8 mouse cellular contexts compared by ENCODE assay signal in genomic region chr7:4501558-4502397, GRCm38 (mm10). TPM values are rescaled to one million over a fixed set of nuclear protein-coding genes. Genes with fewer than 3 reads are reported as not detected.
DNase-seq lines count a peak whose midpoint lies in the region; ATAC-seq and TF ChIP-seq lines count a peak whose summit lies in the region.

TSS of gene Ppp1r12c (minus strand) at chr7:4501680.

- H3K27ac ChIP-seq in CH12.LX (ENCODE audit: insufficient read depth, low read depth): peak within 1 kb of the TSS; percentile 85
- peak within 1 kb of the TSS; percentile 81 for H3K27ac ChIP-seq in forebrain, embryonic 13.5 days
- H3K27ac ChIP-seq in liver, postnatal 0 days (ENCODE audit: low read depth): peak within 1 kb of the TSS; percentile 85
- peak within 1 kb of the TSS; percentile 89 for H3K27ac ChIP-seq in neural tube, embryonic 14.5 days (ENCODE audit: low read depth, low read length)

- peak; percentile 96 for ATAC-seq in forebrain, embryonic 13.5 days
- peak; percentile 94 for ATAC-seq in liver, postnatal 0 days
- peak; percentile 92 for ATAC-seq in neural tube, embryonic 14.5 days (ENCODE audit: low read depth)

- peak within 1 kb of the TSS; percentile 74 to 99 (median 99) for H3K4me3 ChIP-seq in CH12.LX (replicated peaks in 1 of 3; ENCODE audit: low read depth in 2 of 3, low read length in 2 of 3, poor library complexity in 1 of 3)
- peak within 1 kb of the TSS; percentile 77 for H3K4me3 ChIP-seq in forebrain, embryonic 13.5 days
- peak within 1 kb of the TSS; percentile 71 for H3K4me3 ChIP-seq in liver, postnatal 0 days (ENCODE audit: low read depth, low read length)
- peak within 1 kb of the TSS; percentile 76 for H3K4me3 ChIP-seq in neural tube, embryonic 14.5 days (ENCODE audit: low read depth, low read length)

- H3K9ac ChIP-seq in CH12.LX (ENCODE audit: insufficient read depth, low read depth): peak within 1 kb of the TSS; percentile 94
- peak within 1 kb of the TSS; percentile 95 for H3K9ac ChIP-seq in forebrain, embryonic 13.5 days
- H3K9ac ChIP-seq in liver, postnatal 0 days (replicated peaks): peak within 1 kb of the TSS; percentile 91
- peak within 1 kb of the TSS; percentile 95 for H3K9ac ChIP-seq in neural tube, embryonic 14.5 days (replicated peaks; ENCODE audit: low read depth, low read length)

- no peaks in the 10 kb centered on the region for H3K27me3 ChIP-seq in CH12.LX (replicated peaks)
- H3K27me3 ChIP-seq in forebrain, embryonic 13.5 days: no peaks in the 10 kb centered on the region
- H3K27me3 ChIP-seq in liver, postnatal 0 days (ENCODE audit: insufficient read depth, low read length): no peaks in the 10 kb centered on the region
- H3K27me3 ChIP-seq in neural tube, embryonic 14.5 days (ENCODE audit: control insufficient read depth, insufficient read depth, low read length): no peaks in the 10 kb centered on the region

- H3K9me3 ChIP-seq in CH12.LX (replicated peaks; ENCODE audit: low read length): no peaks in the 10 kb centered on the region
- H3K9me3 ChIP-seq in forebrain, embryonic 13.5 days (replicated peaks): no peaks in the 10 kb centered on the region
- no peaks in the 10 kb centered on the region for H3K9me3 ChIP-seq in liver, postnatal 0 days (ENCODE audit: low read length)
- H3K9me3 ChIP-seq in neural tube, embryonic 14.5 days (ENCODE audit: control insufficient read depth, low read length): no peaks in the 10 kb centered on the region

- dilution Hi-C loops in CH12.LX (cut with MboI; ENCODE audit: extremely low pct_ligation_motif_present, extremely low pct_unique_long_range_greater_than_20kb, low sequenced_read_pairs): no loop called here

- DNase-seq in CH12.LX (ENCODE audit: extremely low read depth): peak; percentile 91
- DNase-seq in c-Kit-positive CD71-positive TER-119-positive erythroid progenitor cells, embryonic 14.5 days (ENCODE audit: low spot score): peak; percentile 89
- DNase-seq in heart, postnatal 10 days: peak; percentile 97 to 98
- DNase-seq in large intestine, adult 2 months (ENCODE audit: low read depth, low spot score): peak; percentile 69
- DNase-seq in liver, postnatal 0 days: peak; percentile 96
- DNase-seq in testis, postnatal 10 days (ENCODE audit: low spot score): peak; percentile 97

- in situ Hi-C loops in CH12.LX (cut with MboI; ENCODE audit: low pct_ligation_motif_present, low pct_unique_long_range_greater_than_20kb, low sequenced_read_pairs): no loop called here

- H3K36me3 ChIP-seq in CH12.LX (replicated peaks in 1 of 2; ENCODE audit: control insufficient read depth in 1 of 2, insufficient read depth in 1 of 2, low read length in 1 of 2): peaks cover 6 to 31% of the 10 kb centered on the region in 2 experiments
- peaks cover 9% of the 10 kb centered on the region for H3K36me3 ChIP-seq in forebrain, embryonic 13.5 days (ENCODE audit: poor library complexity, severe bottlenecking)
- H3K36me3 ChIP-seq in liver, postnatal 0 days (replicated peaks; ENCODE audit: insufficient read depth, low read length): peaks cover 10% of the 10 kb centered on the region
- H3K36me3 ChIP-seq in neural tube, embryonic 14.5 days (ENCODE audit: control insufficient read depth, insufficient read depth, low read length): peaks cover 2% of the 10 kb centered on the region; the same call in 1 of the 2 replicates

- peaks cover 44% of the 10 kb centered on the region for H3K79me2 ChIP-seq in CH12.LX (replicated peaks; ENCODE audit: control insufficient read depth, extremely low read depth, insufficient read depth, poor library complexity, severe bottlenecking)

- under 1% methylated on average over 60 of the region's 62 CpGs for WGBS in forebrain, embryonic 13.5 days
- under 1% methylated on average over 62 of the region's 62 CpGs for WGBS in large intestine, adult 2 months
- WGBS in liver, postnatal 0 days (ENCODE audit: insufficient replicate concordance): under 1% methylated on average over 60 of the region's 62 CpGs
- under 1% methylated on average over 52 of the region's 62 CpGs for WGBS in neural tube, embryonic 14.5 days

- TF ChIP-seq RAD21 in CH12.LX (IDR thresholded peaks at IDR 0.05; ENCODE audit: low read depth, low read length): no peak

- TF ChIP-seq CTCF in CH12.LX (conservative IDR thresholded peaks at IDR 0.05 in 1 of 2, IDR thresholded peaks at IDR 0.05 in 1 of 2; ENCODE audit: low read depth in 2 of 2, low read length in 2 of 2): no peak
- TF ChIP-seq CTCF in liver, postnatal 0 days (IDR thresholded peaks at IDR 0.05; ENCODE audit: low read depth): no peak

- peaks cover 40 to 68% of the 10 kb centered on the region in 2 experiments for H3K4me1 ChIP-seq in CH12.LX (ENCODE audit: control insufficient read depth in 1 of 2, insufficient read depth in 2 of 2)
- H3K4me1 ChIP-seq in forebrain, embryonic 13.5 days: peaks cover 41% of the 10 kb centered on the region
- H3K4me1 ChIP-seq in liver, postnatal 0 days (ENCODE audit: insufficient read depth): peaks cover 30% of the 10 kb centered on the region
- H3K4me1 ChIP-seq in neural tube, embryonic 14.5 days (ENCODE audit: control insufficient read depth, insufficient read depth, low read length): peaks cover 28% of the 10 kb centered on the region

- TF ChIP-seq EP300 in CH12.LX (IDR thresholded peaks at IDR 0.05; ENCODE audit: low read length): no peak
- TF ChIP-seq EP300 in liver, postnatal 0 days (IDR thresholded peaks at IDR 0.05; ENCODE audit: low read depth): no peak

- TF ChIP-seq POLR2A in CH12.LX (IDR thresholded peaks at IDR 0.05; ENCODE audit: low read depth, low read length): peak; percentile 76

- intact Hi-C loops in heart, postnatal 10 days (cut with DNase I): no loop called here

- H3K4me2 ChIP-seq in CH12.LX (ENCODE audit: insufficient read depth, low read depth, poor library complexity, severe bottlenecking): peak within 1 kb of the TSS; percentile 98
- H3K4me2 ChIP-seq in forebrain, embryonic 13.5 days: peak within 1 kb of the TSS; percentile 82
- peak within 1 kb of the TSS; percentile 69 for H3K4me2 ChIP-seq in liver, postnatal 0 days (ENCODE audit: low read depth, low read length)
- H3K4me2 ChIP-seq in neural tube, embryonic 14.5 days (ENCODE audit: low read depth, low read length): peak within 1 kb of the TSS; percentile 92

TF ChIP-seq in CH12.LX, 34 proteins besides CTCF, POLR2A, EP300 and RAD21:
- TF ChIP-seq TCF12 (IDR thresholded peaks at IDR 0.05; ENCODE audit: low read depth, low read length): peak; percentile 57; the same call in 1 of the 2 replicates
- peak; percentile 60 for TF ChIP-seq SIN3A (IDR thresholded peaks at IDR 0.05; ENCODE audit: low read length)
- TF ChIP-seq JUN (IDR thresholded peaks at IDR 0.05; ENCODE audit: insufficient read depth, low read depth, low read length): no peak
- TF ChIP-seq MAZ (IDR thresholded peaks at IDR 0.05; ENCODE audit: low read depth, low read length): peak; percentile 72
- no peak for TF ChIP-seq E2F4 (IDR thresholded peaks at IDR 0.05; ENCODE audit: insufficient replicate concordance, low read depth, low read length)
- TF ChIP-seq ZNF384 (IDR thresholded peaks at IDR 0.05; ENCODE audit: low read depth, low read length): no peak; the same call in 1 of the 2 replicates
- TF ChIP-seq ELF1 (IDR thresholded peaks at IDR 0.05; ENCODE audit: low read depth, low read length): peak; percentile 70
- peak; percentile 69 for TF ChIP-seq TBP (conservative IDR thresholded peaks at IDR 0.05; ENCODE audit: low read depth, low read length)
- peak; percentile 79; the same call in 1 of the 2 replicates for TF ChIP-seq MYC (IDR thresholded peaks at IDR 0.05; ENCODE audit: low read depth, low read length)
- TF ChIP-seq MXI1 (IDR thresholded peaks at IDR 0.05; ENCODE audit: low read depth, low read length): peak; percentile 51
- no peak for TF ChIP-seq MAFK (IDR thresholded peaks at IDR 0.05; ENCODE audit: insufficient replicate concordance, low read length)
- TF ChIP-seq MAX (IDR thresholded peaks at IDR 0.05; ENCODE audit: low read length): peak; percentile 65; the same call in 1 of the 2 replicates
- TF ChIP-seq NRF1 (IDR thresholded peaks at IDR 0.05; ENCODE audit: low read depth, low read length): peak; percentile 37; the same call in 1 of the 2 replicates
- TF ChIP-seq KAT2A (IDR thresholded peaks at IDR 0.05; ENCODE audit: insufficient replicate concordance, low read length): peak; percentile 87; the same call in 1 of the 2 replicates
- peak; percentile 73 for TF ChIP-seq BHLHE40 (IDR thresholded peaks at IDR 0.05; ENCODE audit: low read depth, low read length)
- peak; percentile 69; the same call in 1 of the 2 replicates for TF ChIP-seq POLR2AphosphoS2 (IDR thresholded peaks at IDR 0.05; ENCODE audit: low read depth, low read length)
- TF ChIP-seq NELFE (IDR thresholded peaks at IDR 0.05; ENCODE audit: low read depth, low read length): peak; percentile 65
- peak; percentile 41; the same call in 1 of the 2 replicates for TF ChIP-seq IRF4 (IDR thresholded peaks at IDR 0.05; ENCODE audit: low read depth, low read length)
- no peak for TF ChIP-seq ZC3H11A (IDR thresholded peaks at IDR 0.05; ENCODE audit: low read depth, low read length)
- TF ChIP-seq CHD2 (IDR thresholded peaks at IDR 0.05; ENCODE audit: low read length): peak; percentile 68; the same call in 1 of the 2 replicates
- TF ChIP-seq HCFC1 (IDR thresholded peaks at IDR 0.05; ENCODE audit: low read depth, low read length): peak; percentile 82
- TF ChIP-seq MEF2A (IDR thresholded peaks at IDR 0.05; ENCODE audit: borderline replicate concordance, low read depth, low read length): 0 out of 2 replicates have a peak, but pooled peaks have one; percentile 31

RNA-seq across cellular contexts. Expression of gene Ppp1r12c, which starts in this region (rescaled TPM):
- total RNA-seq in CH12.LX (2012; rRNA removed): 55.8 and 60.5 TPM in 2 replicates
- 71.0 and 78.1 TPM in 2 replicates for total RNA-seq in CH12.LX (2014; rRNA removed)
- polyA plus RNA-seq in CH12.LX (2012; ENCODE audit: insufficient read length, low read depth): 103 and 112 TPM in 2 replicates
- 33.8 and 36.8 TPM in 2 replicates for polyA plus RNA-seq in forebrain, embryonic 13.5 days (2015; fragmentation: Nextera tagmentation; extraction: Ambion mirVana)
- 10 to 100 TPM; 74.8 to 97.1 TPM for total RNA-seq in heart, postnatal 10 days (2021)
- polyA plus RNA-seq in large intestine, adult 2 months (2012; rRNA removed): 42.8 and 51.7 TPM in 2 replicates
- 14.9 and 15.6 TPM in 2 replicates for polyA plus RNA-seq in liver, postnatal 0 days (2015; fragmentation: Nextera tagmentation; extraction: Ambion mirVana)
- 48.6 and 52.4 TPM in 2 replicates for polyA plus RNA-seq in neural tube, embryonic 14.5 days (2014; fragmentation: Nextera tagmentation; extraction: Ambion mirVana)

Comparison
In these comparisons a context has a peak if more than half of its experiments do, and no peak if none do; other contexts are left out.
1. Peak in every context shown above with its lines: DNase-seq, ATAC-seq, H3K4me3 ChIP-seq and H3K27ac ChIP-seq.